Mouse (Mus musculus): Measurements from ENCODE around the gene Phldb1.

Gene Phldb1

DNA sequence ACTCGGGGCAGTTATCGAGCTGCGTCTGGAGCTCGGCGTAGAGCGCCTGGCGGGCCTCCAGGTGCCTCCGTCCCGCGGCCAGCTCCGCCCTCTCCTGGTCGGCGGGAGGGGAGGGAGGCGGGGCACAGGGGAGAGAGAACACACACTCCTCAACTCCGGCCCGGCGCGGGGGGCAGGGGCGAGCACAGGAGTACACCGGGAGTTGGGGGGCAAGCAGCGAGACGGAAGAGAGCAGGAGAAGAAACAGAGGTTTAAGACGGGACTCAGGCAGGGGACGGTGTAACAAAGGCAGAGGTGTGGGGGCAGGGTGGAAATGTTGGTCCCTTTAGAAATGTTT, 26.6 kb downstream of the Phldb1 start:
- DNase-seq, result peak; percentile 82

DNA sequence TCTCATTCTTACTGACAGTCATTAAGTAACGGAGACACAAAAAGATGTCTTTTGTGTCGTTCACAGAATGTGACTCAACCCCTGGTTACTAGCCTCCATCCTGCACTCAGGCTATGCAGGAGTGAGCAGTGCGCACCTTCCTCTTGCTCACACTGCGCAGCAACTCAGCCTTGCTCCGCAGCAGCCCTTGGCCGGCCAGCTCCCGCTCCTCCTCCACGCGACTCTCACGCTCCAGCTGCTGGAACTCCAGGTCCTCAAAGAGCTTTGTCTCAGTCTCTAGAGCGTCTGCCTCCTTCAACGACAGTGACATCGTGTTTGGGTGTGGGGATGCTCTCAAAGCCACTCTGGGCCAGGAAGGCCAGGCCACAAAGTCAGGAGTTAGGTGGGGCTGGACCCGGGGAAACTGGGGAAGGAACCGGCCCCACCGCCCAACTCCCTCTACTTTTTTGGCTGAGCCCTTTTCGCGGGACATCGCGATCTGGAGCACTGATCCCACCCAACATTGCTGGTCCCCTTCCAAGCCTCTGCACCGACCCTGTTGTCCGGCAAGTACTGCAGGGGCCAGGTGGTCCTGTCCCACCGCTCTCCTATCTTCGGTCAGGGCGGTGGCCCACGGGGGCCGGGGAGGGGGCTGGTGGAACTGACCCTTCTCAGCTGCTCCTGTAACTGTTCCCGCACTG, 27.1 kb downstream of the Phldb1 start:
- DNase-seq, result peak; percentile 24

GRCm38 (mm10) chr9:44699730-44700129, 35.3 kb downstream of the Phldb1 start:
- DNase-seq, result no peak

DNA sequence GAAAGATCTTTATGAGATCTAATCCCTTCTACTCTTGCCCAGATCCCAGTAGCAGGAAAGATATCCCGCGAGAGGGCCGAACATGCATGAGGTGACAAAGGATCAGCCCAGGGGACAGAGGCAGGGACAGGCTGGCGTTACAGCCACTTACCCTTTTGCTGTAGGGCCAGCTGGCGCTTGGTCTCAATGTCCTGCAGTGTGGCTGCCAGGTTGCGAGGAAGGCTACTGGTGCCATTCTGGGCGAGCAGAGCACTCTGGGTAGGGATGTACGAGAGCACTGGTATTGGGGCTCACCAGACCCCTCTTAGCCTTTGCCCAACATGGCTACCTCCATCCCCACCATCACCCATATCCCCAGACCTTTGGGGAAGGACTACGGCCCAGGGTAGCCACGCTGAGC, 35.8 kb downstream of the Phldb1 start:
- no peak for DNase-seq

- no peak for DNase-seq
Measured at GRCm38 (mm10) chr9:44697866-44698265, 37.1 kb downstream of the Phldb1 start.

GRCm38 (mm10) chr9:44693071-44693470, 41.9 kb downstream of the Phldb1 start:
- no peak for DNase-seq

- no peak for DNase-seq
Measured at GRCm38 (mm10) chr9:44691671-44692520, 43.1 kb downstream of the Phldb1 start.

GRCm38 (mm10) chr9:44690641-44691040, 44.4 kb downstream of the Phldb1 start:
- DNase-seq, result peak; percentile 34

DNA sequence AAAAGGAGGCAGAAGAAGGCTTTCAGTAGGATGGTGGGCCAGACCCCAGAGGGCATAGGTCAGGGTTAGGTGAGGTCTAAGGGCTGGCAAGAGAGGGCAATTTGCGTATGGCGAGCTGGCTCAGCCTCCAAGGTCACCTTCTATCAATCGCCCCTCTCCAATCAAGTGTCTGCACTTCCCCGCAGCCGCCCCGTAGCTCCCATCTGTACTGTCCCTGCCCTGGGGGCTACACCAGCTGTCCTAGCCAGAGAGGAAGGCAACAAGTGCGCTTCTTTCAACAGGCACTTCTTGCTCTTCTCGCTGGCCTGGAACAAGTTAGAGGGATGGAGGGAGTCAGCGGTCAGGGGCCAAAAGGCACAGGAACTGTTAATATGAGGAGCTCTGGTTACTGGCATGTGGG, 47.0 kb downstream of the Phldb1 start:
- DNase-seq, result no peak

DNA sequence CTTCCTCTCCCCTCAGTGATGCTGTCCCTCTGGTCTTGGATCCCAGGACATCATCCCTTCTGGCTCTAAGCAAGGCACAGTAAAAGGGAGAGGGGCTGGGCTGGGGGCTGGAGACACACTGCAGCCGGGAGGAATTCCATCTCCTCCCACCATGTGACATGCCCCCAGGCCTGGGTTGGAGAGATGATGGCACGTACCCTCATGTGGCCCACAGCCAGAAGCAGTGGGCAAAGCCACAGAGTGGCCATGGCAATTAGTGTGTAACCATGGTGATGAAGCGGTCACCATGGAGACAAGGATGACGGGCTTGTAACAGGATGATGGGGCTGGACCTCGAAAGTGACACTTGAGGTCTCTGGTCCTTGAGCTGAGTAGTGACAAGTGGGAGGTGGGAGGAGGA, 48.4 kb downstream of the Phldb1 start:
- DNase-seq, result peak; percentile 48

DNA sequence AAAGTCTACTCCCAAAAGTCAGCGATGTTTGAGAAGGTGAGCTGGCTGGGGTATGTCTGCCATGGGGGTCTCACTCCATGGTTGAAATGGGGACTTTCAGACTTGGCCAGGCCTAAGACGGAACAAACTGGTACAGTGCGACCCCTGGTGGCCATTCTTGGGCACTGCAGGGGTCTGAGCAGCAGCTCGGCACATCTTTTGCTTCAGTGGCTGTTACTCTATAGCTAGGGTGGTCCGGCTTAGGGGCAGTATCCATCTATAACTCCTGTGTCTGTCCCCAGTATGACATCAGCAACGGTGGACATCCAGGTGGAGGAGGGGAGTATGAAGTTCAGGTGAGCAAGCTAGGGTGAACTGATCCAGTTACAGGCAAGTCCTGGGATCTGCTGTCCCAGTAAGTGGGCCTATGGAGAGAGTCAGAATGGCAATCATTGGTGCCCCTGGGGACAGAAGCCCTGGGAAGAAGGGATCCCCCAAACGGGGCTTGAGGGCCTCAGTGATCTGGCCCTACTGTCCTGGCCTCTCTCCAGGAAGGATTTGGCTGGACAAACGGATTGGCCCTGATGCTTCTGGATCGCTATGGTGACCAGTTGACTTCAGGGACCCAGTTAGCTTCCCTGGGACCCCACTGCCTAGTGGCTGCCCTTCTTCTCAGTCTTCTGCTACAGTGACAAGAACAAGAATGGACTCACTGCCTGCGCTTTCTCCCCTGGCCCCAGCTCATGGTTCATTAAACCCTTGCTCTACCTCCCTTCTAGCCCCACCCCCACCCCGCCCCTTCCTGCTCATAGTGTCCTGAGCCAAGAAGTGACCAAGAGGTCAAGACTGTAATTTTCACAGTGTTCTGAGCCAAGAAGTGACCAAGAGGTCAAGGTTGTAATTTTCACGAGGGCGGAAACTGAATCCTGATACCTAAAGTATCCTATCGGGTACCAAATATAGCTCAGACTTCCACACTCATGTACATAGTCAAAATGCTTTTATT, 49.4 kb downstream of the Phldb1 start:
- peak; percentile 81 for DNase-seq

GRCm38 (mm10) chr9:44683046-44683445, 52.0 kb downstream of the Phldb1 start:
- DNase-seq, result no peak

GRCm38 (mm10) chr9:44679565-44679964, 55.4 kb downstream of the Phldb1 start:
- no peak for DNase-seq

- no peak for DNase-seq
Measured at GRCm38 (mm10) chr9:44678288-44678871, 56.6 kb downstream of the Phldb1 start.

DNA sequence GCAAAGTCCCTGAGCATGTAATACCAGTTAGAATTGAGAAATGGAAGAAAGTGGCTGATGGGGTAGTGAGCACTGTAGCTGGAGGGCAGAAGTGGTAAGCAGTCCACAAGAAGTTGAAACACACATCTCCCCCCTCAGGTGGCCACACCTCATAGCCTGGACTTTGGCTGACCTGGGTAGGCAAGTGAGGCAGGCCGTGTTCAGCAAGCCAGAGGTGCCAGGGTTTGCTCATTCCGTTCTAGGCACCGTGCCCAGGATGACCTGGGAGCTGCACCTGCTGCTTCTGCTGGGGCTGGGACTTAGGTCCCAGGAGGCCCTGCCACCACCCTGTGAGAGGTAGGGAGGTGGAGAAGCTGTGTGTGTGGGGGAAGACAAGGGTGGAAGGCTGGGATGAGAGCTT, 62.0 kb downstream of the Phldb1 start, which contains the start of gene Treh:
Treh (plus strand) TSS at position 229 of the 400 bp plus-strand sequence.
- DNase-seq, result no peak

DNA sequence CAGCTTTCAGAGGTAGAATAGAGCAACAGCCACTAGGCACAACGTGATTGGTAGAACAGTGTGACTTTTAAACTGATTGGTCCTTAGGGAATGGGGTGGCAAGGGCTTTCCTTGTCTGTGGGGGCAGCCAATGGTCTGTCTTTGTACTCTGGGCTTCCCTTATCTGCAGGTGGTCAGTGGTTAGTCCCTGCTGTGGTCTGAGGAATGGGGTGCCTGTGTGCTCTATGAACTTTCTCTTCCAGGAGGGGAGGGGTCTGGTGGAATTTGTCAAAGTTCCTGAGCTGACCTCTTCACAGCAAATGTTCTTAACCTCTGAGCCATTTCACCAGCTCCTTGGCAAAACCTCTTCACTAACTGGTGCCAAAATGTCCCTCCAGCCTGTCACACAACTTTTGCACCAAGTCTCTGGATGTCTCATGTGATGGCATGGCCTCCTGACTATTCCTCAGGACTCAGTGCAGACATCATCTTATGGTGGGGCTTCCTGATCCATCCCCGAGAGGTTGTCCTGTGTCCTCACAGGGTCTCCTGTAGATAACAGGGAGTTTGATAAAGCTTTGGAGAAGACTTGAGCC, 62.6 kb downstream of the Phldb1 start:
- no peak for DNase-seq

DNA sequence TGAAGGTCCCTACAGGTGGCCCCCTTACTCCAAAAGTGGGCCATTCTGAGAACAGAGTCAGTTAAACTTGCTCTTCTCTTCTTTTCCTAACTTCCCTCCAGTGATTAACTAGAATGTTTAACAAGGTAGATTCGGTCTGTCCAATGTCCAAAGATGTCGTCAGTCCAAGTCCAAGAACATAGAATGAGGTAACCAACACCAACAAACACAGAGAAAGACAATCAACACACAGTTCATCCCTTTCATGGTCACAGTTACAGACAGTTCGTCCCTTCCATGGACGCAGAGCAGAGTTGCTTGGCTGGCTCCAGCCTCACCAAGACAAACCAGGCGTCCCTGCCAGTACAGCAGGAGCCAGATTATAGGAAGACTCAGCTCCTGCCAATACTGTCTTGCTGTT, 63.6 kb downstream of the Phldb1 start:
- DNase-seq, result no peak

- DNase-seq, result no peak
Measured at GRCm38 (mm10) chr9:44663706-44664105, 71.3 kb downstream of the Phldb1 start.

DNA sequence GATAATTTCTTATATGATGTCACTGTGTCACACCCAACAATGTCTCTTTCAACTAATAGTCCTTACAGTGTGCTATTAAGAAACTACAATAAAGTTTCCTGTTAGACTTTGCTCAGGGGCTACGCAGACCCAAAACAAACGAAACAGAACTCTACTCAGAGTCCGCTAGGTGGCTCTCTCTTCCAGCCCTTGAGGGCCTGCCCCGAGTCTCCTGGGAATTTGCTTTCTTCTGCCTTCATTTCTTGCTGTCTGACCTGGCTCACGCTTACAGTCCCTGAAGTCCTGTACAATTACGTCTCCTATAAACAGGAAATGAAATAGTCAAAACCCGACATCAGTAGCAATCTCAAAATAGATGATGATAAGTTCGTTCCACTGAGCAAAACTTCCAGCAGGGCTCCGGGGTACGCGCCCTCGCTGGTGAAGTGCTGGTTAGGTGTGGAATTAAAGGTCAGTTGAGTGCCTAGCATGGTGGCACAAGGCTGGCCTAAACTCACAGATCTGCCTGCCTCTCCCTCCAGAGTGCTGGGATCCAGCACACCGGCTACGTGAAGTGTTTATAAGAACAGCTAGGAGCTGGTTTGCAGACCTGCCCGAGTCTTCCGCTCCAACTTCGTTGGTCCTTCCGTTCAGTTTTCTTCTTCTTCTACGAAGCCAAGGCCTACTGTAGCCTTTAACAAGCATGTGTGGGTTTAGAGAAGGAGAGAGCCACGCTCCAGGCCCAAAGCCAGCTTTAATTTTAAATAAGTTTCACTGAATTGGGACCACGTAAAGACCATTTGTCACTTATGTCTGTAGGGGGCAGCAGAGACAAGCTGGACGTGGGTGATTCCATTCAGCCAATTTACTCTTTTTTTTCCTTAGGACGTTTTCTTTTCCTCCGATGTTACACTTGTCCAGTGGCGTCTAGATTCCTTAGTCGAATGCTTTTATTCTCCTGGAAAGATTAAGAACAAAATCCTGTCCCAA, 79.6 kb downstream of the Phldb1 start:
- peak; percentile 90 for DNase-seq

- DNase-seq, result no peak
Measured at GRCm38 (mm10) chr9:44653896-44654295, 81.1 kb downstream of the Phldb1 start.

DNA sequence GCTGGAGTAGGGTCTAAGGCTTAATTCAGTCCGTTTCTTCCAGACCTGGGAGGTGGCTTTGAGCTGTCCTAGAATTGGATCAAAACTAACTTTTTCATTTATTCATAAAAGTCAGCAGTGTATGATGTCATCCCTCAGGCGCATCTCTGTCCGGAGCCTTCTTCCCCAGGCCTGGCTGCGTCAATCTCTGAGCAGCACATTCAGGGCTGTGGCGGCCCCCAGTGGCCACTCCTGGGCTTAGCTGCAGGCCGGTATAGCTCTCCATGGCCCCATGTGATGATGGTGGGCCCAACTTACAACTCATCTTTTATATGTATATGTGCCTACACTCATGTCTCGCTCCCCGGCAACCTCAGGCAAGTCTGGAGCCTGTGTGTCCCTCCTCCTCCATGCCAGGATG, 83.0 kb downstream of the Phldb1 start:
- peak; percentile 78 for DNase-seq

Measured in embryo, embryonic 11 days (tissue).